Mouse (Mus musculus): Measurements from ENCODE around the gene Slc4a5. TPM values are rescaled to one million over a fixed set of nuclear protein-coding genes. Genes with fewer than 3 reads are reported as not detected.

The Slc4a5 gene
- polyA plus RNA-seq, 1 experiment, result 0.02 TPM

DNA sequence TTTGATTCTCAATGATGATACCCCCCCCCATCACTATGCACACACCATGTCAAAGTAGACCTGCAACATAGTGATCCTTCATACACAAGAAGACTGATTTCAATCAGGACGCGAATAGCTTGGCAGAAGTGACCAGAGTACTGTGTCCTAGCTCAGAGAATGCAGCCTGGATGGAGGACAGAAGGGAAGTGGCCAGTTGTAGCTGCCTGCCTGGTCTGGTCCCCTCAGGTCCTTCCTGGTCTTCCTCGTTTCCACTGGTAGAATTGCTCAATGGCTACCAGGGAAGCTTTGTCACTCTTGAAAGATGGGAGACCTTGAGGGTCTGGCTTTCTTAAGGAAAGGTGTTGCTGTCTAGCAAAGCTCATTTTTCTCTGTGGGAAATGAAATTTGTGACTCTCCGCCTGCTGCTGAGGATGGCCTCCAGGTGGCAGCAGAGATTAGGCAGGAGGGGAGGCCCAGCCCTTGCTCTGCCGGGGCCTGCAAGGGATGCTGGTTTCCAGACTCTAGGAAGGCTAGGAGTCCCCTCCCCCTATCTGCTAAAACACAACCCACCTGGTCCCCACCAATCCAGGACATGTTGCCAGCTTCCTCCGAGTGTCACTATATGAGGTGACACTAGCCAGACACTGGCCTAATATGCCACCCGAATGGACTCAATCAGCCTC is 4.5 kb upstream of the Slc4a5 start:
- H3K4me2 ChIP-seq (ENCODE audit: low read depth), result no peak overlapping the region
- H3ac ChIP-seq (ENCODE audit: control insufficient read depth, insufficient read length), result no peak overlapping the region
- TF ChIP-seq USF1 (IDR thresholded peaks at IDR 0.05; ENCODE audit: low read depth) (no peak), REST (IDR thresholded peaks at IDR 0.05; ENCODE audit: insufficient read depth, insufficient read length) (no peak)
- H3K27me3 ChIP-seq (ENCODE audit: control insufficient read depth, insufficient read depth, insufficient read length), result peaks cover 13% of the 10 kb centered on the region
- H3K79me2 ChIP-seq (ENCODE audit: control insufficient read depth, insufficient read depth), result no peaks in the 10 kb centered on the region
- H3K4me3 ChIP-seq, result no peak overlapping the region
- H3K36me3 ChIP-seq (ENCODE audit: control insufficient read depth, insufficient read depth), result no peaks in the 10 kb centered on the region

DNA sequence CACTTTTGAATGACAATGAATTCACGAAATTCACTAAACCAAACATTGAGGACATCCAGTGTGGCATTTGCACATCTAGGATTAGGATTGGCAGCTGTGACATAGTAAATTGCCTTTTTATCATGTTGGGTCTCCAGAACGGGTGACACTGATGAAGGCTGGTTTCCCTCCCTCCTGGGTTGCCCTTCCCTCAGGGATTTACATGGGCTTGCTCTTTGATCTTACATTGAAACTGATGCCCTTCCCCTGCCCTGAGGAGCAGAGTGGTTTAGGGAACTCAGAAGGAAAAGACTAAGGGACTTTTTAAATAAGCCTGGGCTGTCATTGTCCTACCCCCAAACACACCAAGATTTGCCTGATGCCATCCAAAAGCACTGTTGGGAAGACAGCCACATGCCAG is 11.9 kb downstream of the Slc4a5 start:
- Histone ChIP-seq H3K4me2 (ENCODE audit: low read depth) (no peak overlapping the region), H3K4me3 (no peak overlapping the region), H3K36me3 (ENCODE audit: control insufficient read depth, insufficient read depth) (no peaks in the 10 kb centered on the region), H3K27me3 (ENCODE audit: control insufficient read depth, insufficient read depth, insufficient read length) (peaks cover 65% of the 10 kb centered on the region), H3K79me2 (ENCODE audit: control insufficient read depth, insufficient read depth) (no peaks in the 10 kb centered on the region), H3ac (ENCODE audit: control insufficient read depth, insufficient read length) (no peak overlapping the region)
- no peak for TF ChIP-seq SRF (IDR thresholded peaks at IDR 0.05; ENCODE audit: control insufficient read depth, insufficient read length, low read depth)
- no peak for TF ChIP-seq POLR2A (IDR thresholded peaks at IDR 0.05; ENCODE audit: insufficient read length, low read depth)
- no peak for TF ChIP-seq TCF3 (IDR thresholded peaks at IDR 0.05; ENCODE audit: insufficient read length, low read depth)
- TF ChIP-seq CEBPB (IDR thresholded peaks at IDR 0.05; ENCODE audit: insufficient read depth, poor library complexity, severe bottlenecking), result no peak
- TF ChIP-seq E2F4 (IDR thresholded peaks at IDR 0.05; ENCODE audit: insufficient read depth), result no peak
- no peak for TF ChIP-seq MYOG (IDR thresholded peaks at IDR 0.05; ENCODE audit: control insufficient read depth in 1 of 3, insufficient read depth in 1 of 3, insufficient read length in 2 of 3, low read depth in 2 of 3)
- TF ChIP-seq MAX (IDR thresholded peaks at IDR 0.05; ENCODE audit: low read depth), result no peak
- TF ChIP-seq POLR2AphosphoS2 (IDR thresholded peaks at IDR 0.05; ENCODE audit: insufficient read length, low read depth), result no peak
- TF ChIP-seq TCF12 (IDR thresholded peaks at IDR 0.05; ENCODE audit: insufficient read depth, poor library complexity, severe bottlenecking), result no peak
- TF ChIP-seq MYOD1 (IDR thresholded peaks at IDR 0.05; ENCODE audit: control insufficient read depth in 1 of 3, insufficient read length in 2 of 3, low read depth in 2 of 3), result no peak
- no peak for TF ChIP-seq USF1 (IDR thresholded peaks at IDR 0.05; ENCODE audit: low read depth)
- no peak for TF ChIP-seq REST (IDR thresholded peaks at IDR 0.05; ENCODE audit: insufficient read depth, insufficient read length)

DNA sequence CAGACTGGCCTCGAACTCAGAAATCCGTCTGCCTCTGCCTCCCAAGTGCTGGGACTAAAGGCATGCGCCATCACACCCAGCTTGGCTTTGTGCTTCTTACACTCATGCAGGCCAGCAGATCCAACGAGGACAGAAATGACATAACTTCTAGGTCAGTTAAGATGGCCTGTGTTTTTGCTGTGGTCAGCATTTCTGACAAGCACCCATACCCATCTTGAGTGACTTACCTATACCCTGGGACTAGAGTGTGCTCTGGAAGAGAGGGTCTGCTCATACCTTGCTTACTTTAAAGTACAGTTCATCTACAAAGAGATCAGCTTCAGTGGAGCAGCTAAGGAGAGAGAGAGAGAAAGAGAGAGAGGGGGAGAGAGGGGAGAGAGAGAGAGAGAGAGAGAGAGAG is 13.7 kb downstream of the Slc4a5 start:
- no peak overlapping the region for H3K4me2 ChIP-seq (ENCODE audit: low read depth)
- H3K36me3 ChIP-seq (ENCODE audit: control insufficient read depth, insufficient read depth), result no peaks in the 10 kb centered on the region
- no peak overlapping the region for H3K4me3 ChIP-seq
- no peak overlapping the region for H3ac ChIP-seq (ENCODE audit: control insufficient read depth, insufficient read length)
- no peak for TF ChIP-seq TCF12 (IDR thresholded peaks at IDR 0.05; ENCODE audit: insufficient read depth, poor library complexity, severe bottlenecking)
- no peak for TF ChIP-seq E2F4 (IDR thresholded peaks at IDR 0.05; ENCODE audit: insufficient read depth)
- no peak for TF ChIP-seq REST (IDR thresholded peaks at IDR 0.05; ENCODE audit: insufficient read depth, insufficient read length)
- no peak for TF ChIP-seq MAX (IDR thresholded peaks at IDR 0.05; ENCODE audit: low read depth)
- TF ChIP-seq CEBPB (IDR thresholded peaks at IDR 0.05; ENCODE audit: insufficient read depth, poor library complexity, severe bottlenecking), result no peak
- no peak for TF ChIP-seq SRF (IDR thresholded peaks at IDR 0.05; ENCODE audit: control insufficient read depth, insufficient read length, low read depth)
- no peak for TF ChIP-seq MYOG (IDR thresholded peaks at IDR 0.05; ENCODE audit: control insufficient read depth in 1 of 3, insufficient read depth in 1 of 3, insufficient read length in 2 of 3, low read depth in 2 of 3)
- TF ChIP-seq POLR2AphosphoS2 (IDR thresholded peaks at IDR 0.05; ENCODE audit: insufficient read length, low read depth), result no peak
- no peak for TF ChIP-seq POLR2A (IDR thresholded peaks at IDR 0.05; ENCODE audit: insufficient read length, low read depth)
- TF ChIP-seq TCF3 (IDR thresholded peaks at IDR 0.05; ENCODE audit: insufficient read length, low read depth), result no peak
- TF ChIP-seq USF1 (IDR thresholded peaks at IDR 0.05; ENCODE audit: low read depth), result no peak
- no peak for TF ChIP-seq MYOD1 (IDR thresholded peaks at IDR 0.05; ENCODE audit: control insufficient read depth in 1 of 3, insufficient read length in 2 of 3, low read depth in 2 of 3)
- no peaks in the 10 kb centered on the region for H3K79me2 ChIP-seq (ENCODE audit: control insufficient read depth, insufficient read depth)
- peaks cover 64% of the 10 kb centered on the region for H3K27me3 ChIP-seq (ENCODE audit: control insufficient read depth, insufficient read depth, insufficient read length)

DNA sequence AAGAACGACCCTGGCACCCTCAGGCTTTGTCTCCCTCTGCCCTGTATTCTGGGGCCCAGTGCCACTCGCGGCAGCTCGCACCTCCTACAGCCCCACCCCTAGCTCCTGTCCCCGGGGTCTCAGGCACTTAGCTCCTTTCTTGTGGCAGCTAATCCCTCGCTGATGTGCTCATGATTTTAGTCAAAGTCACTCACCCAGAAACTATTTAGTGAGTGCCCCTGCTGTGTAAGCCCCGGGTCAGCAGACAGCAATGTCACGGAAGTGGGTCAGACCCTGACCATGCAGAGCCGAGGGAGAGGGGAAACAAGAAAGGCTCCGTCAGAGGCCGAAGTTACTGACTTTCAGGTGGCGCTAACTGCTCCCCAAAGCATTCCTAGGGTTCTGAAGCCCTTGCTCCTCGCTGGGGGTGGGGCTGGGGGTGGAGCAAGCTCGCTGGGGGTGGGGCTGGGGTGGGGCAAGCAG is 14.7 kb downstream of the Slc4a5 start:
- TF ChIP-seq POLR2AphosphoS2 (IDR thresholded peaks at IDR 0.05; ENCODE audit: insufficient read length, low read depth) (no peak), MYOD1 (IDR thresholded peaks at IDR 0.05; ENCODE audit: control insufficient read depth in 1 of 3, insufficient read length in 2 of 3, low read depth in 2 of 3) (no peak), POLR2A (IDR thresholded peaks at IDR 0.05; ENCODE audit: insufficient read length, low read depth) (no peak), MYOG (IDR thresholded peaks at IDR 0.05; ENCODE audit: control insufficient read depth in 1 of 3, insufficient read depth in 1 of 3, insufficient read length in 2 of 3, low read depth in 2 of 3) (no peak), TCF12 (IDR thresholded peaks at IDR 0.05; ENCODE audit: insufficient read depth, poor library complexity, severe bottlenecking) (no peak), SRF (IDR thresholded peaks at IDR 0.05; ENCODE audit: control insufficient read depth, insufficient read length, low read depth) (no peak), USF1 (IDR thresholded peaks at IDR 0.05; ENCODE audit: low read depth) (no peak), REST (IDR thresholded peaks at IDR 0.05; ENCODE audit: insufficient read depth, insufficient read length) (no peak), CEBPB (IDR thresholded peaks at IDR 0.05; ENCODE audit: insufficient read depth, poor library complexity, severe bottlenecking) (no peak), TCF3 (IDR thresholded peaks at IDR 0.05; ENCODE audit: insufficient read length, low read depth) (no peak)
- Histone ChIP-seq H3K4me3 (no peak overlapping the region), H3K36me3 (ENCODE audit: control insufficient read depth, insufficient read depth) (no peaks in the 10 kb centered on the region), H3K4me2 (ENCODE audit: low read depth) (peak overlapping the region; percentile 21), H3ac (ENCODE audit: control insufficient read depth, insufficient read length) (no peak overlapping the region), H3K27me3 (ENCODE audit: control insufficient read depth, insufficient read depth, insufficient read length) (peaks cover 66% of the 10 kb centered on the region), H3K79me2 (ENCODE audit: control insufficient read depth, insufficient read depth) (no peaks in the 10 kb centered on the region)

DNA sequence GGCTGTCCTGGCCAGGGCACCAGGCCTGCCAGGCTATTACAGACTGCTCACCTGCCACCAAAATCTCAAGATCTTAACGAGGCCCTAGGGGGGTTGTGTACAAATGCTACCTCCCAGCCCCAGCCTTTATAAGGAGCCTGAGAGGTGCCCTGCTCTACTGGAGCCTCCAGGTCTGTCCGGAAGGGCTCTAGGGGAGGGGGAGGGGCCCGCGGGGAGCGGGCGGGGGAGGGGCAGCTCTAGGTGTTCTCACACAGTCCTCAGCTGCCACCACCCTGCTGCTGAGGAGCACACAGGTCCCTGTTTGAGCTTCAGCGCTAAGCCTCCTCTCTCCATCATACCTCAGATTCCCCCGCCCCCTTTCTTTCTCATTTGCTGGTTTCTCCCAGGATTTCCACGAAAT is 17.5 kb downstream of the Slc4a5 start:
- H3ac ChIP-seq (ENCODE audit: control insufficient read depth, insufficient read length), result no peak overlapping the region
- no peak for TF ChIP-seq SRF (IDR thresholded peaks at IDR 0.05; ENCODE audit: control insufficient read depth, insufficient read length, low read depth)
- no peak for TF ChIP-seq REST (IDR thresholded peaks at IDR 0.05; ENCODE audit: insufficient read depth, insufficient read length)
- no peak for TF ChIP-seq POLR2A (IDR thresholded peaks at IDR 0.05; ENCODE audit: insufficient read length, low read depth)
- H3K4me3 ChIP-seq, result no peak overlapping the region
- no peaks in the 10 kb centered on the region for H3K79me2 ChIP-seq (ENCODE audit: control insufficient read depth, insufficient read depth)
- H3K36me3 ChIP-seq (ENCODE audit: control insufficient read depth, insufficient read depth), result no peaks in the 10 kb centered on the region
- peaks cover 71% of the 10 kb centered on the region for H3K27me3 ChIP-seq (ENCODE audit: control insufficient read depth, insufficient read depth, insufficient read length)
- no peak overlapping the region for H3K4me2 ChIP-seq (ENCODE audit: low read depth)
